Mouse (Mus musculus) thymus, adult 2 months (tissue): ENCODE data around the gene Tbc1d4.

ENCODE experiments used
- CTCF ChIP-seq: fragments of 200-500 bp; IDR thresholded peaks from 2 replicates; pipeline ENCODE4 v1.5.1; 2012; ENCODE audit warnings: mild to moderate bottlenecking, control low read depth, low read length, moderate library complexity, borderline replicate concordance; ENCODE audit not compliant: control insufficient read depth, poor library complexity, insufficient read depth; ENCODE audit errors: extremely low read depth
- POLR2A ChIP-seq: fragments of 200-500 bp; IDR thresholded peaks from 2 replicates; pipeline ENCODE4 v1.6.1; 2012; ENCODE audit warnings: mild to moderate bottlenecking, low read length, control low read depth, moderate library complexity; ENCODE audit not compliant: control insufficient read depth, poor library complexity, insufficient read depth; ENCODE audit errors: extremely low read depth

GRCm38 (mm10) chr14:101530455-101530854, 78.5 kb downstream of the Tbc1d4 start:
- no peak for TF ChIP-seq POLR2A
- no peak for TF ChIP-seq CTCF
